Mouse (Mus musculus) ovary, adult 2 months (tissue): ENCODE results near the gene Rab12. TPM values are rescaled to one million over a fixed set of nuclear protein-coding genes. Genes with fewer than 3 reads are reported as not detected.

Source experiments
- polyA plus RNA-seq: library from polyadenylated mRNA; depleted of rRNA; stranded (reverse); fragments of >200 nt; gene quantifications from 2 replicates; pipeline ENCODE4 v1.2.3, GENCODE M21; 2012; rRNA removed

The Rab12 gene
- polyA plus RNA-seq = 96.7 and 119 TPM in 2 replicates

DNA sequence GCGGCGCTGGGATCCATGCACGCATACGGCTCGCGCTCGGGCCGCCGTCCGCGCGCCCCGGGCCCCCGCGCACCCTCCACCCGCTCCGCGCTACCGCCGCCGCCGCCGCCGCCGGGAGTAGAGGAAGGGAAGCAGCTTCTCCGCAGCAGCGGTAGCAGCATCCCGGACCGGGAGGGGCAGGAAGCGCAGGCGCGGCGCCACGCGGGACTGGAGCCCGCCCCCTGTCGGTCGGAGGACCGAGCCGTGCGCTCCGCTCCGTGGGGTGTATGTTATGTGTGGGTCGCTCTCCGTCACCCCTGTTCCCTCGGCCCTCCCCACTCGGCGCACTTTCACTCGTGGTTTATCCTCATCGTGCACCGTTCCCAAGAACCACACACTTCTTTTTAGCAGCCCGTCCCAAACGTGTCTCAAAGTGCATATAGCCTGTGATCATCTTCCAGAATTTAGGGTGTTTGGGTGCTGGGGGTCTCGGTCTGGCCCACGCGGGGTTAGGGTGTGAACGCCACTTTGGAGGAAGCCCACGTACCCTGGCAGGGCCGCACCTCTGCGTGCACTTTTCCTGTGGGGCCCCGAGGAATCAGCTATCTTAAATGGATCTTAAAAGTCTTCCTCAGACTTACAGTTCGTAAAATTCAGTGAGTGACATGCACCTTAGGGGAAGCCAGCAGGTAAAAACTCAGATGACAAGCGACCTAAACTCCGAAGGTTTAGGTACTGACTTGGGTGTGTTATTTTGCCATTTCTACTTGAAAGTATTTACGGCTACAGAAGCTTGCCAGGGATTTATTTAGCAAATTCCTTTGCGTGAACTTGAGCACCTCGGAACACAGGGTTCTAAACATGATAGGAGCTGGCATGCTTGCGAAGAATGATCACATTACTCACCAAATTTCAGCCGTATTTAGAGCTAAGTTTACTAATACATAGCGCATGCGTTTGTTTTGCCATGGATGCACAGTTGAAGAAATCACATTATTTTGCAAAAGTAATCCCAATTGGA lies at the start of gene Rab12:
Rab12 (minus strand) TSS at position 176 of the 1,000 bp plus-strand sequence.

GRCm38 (mm10) chr17:66449460-66450341 lies 69.8 kb downstream of the Rab12 start, which contains the start of gene Mtcl1:
Gene Mtcl1, minus strand, starts transcription at chr17:66449750.

Other genes starting within 250 kb of the Rab12 start
- gene Mtcl1, start 70.0 kb downstream of the Rab12 start, polyA plus RNA-seq = 15.4 and 19.0 TPM in 2 replicates
- 0.08 and 0.12 TPM in 2 replicates for gene Themis3, start 74.9 kb upstream of the Rab12 start, polyA plus RNA-seq